Mouse (Mus musculus): Measurements from ENCODE around the gene Dnah17. TPM values are rescaled to one million over a fixed set of nuclear protein-coding genes. Genes with fewer than 3 reads are reported as not detected.

The Dnah17 gene
- polyA plus RNA-seq, 1 experiment from 2014 or later, result 0.23 TPM

DNA sequence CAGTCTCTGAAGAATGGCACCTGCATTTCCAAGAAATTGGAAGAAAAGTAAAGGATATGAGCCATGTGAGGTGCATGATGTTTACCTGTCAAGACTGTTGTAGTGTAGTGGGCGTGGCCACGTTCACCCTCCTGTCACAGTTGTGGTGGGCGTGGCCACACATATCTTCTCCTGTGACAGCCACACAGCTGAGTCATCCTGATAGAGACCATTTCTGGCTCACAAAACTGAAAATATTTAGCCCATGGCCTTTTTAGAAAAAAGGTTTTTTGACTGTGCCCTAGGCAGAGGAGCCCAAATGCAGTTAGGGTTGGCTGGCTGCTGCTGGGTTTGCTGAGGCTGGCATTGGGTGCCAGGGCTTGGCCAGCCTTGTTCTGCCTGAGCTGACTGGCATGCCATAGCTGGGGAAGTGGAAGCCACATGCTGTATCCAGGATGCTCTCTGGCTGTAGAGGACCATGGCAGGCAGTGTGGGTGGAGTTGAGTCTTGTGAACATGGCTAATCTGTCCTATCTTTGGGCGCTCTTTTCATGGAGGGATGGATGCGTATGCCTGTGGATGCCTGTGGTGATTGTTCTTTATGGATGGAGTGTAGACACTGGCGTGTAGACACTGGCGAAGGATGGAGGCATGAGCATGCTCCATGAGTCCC, 129.7 kb downstream of the Dnah17 start:
- no peaks in the 10 kb centered on the region for H3K27me3 ChIP-seq
- WGBS, result 94% methylated on average over 7 of the region's 7 CpGs
- H3K9ac ChIP-seq, result no peak overlapping the region
- no peak for ATAC-seq (ENCODE audit: insufficient number of reproducible peaks, insufficient read depth, low FRiP score, low TSS enrichment)
- H3K4me2 ChIP-seq (replicated peaks), result no peak overlapping the region
- H3K4me3 ChIP-seq, result no peak overlapping the region
- peaks cover 5% of the 10 kb centered on the region; the same call in 1 of the 2 replicates for H3K4me1 ChIP-seq
- no peaks in the 10 kb centered on the region for H3K9me3 ChIP-seq
- no peak overlapping the region for H3K27ac ChIP-seq
- H3K36me3 ChIP-seq, result peaks cover 62% of the 10 kb centered on the region

DNA sequence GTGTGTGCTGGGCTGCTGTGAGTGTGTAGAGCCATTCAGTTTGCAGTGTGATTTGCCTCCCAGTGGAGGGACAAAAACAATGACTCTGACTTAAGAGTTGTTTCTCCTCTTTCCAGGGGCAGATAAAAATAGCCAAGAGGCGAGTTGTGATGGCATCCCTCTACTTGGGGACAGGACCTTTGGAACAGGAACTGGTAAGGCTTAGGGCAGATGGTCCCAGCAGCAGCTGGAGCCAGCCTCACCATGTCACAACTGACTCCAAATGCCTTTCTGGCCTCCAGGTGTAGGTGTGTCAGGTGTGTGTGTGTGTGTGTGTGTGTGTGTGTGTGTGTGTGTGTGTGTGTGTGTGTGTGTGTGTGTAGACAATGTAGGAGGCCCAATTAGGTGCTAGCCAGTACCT, 130.4 kb downstream of the Dnah17 start:
- 57% methylated on average over 1 of the region's 1 CpGs for WGBS
- ATAC-seq (ENCODE audit: insufficient number of reproducible peaks, insufficient read depth, low FRiP score, low TSS enrichment), result no peak
- H3K9ac ChIP-seq, result no peak overlapping the region
- no peak overlapping the region for H3K4me3 ChIP-seq
- H3K27me3 ChIP-seq, result no peaks in the 10 kb centered on the region
- H3K36me3 ChIP-seq, result peaks cover 56% of the 10 kb centered on the region
- H3K27ac ChIP-seq, result no peak overlapping the region
- no peaks in the 10 kb centered on the region for H3K9me3 ChIP-seq
- H3K4me2 ChIP-seq (replicated peaks), result no peak overlapping the region
- peaks cover 11% of the 10 kb centered on the region for H3K4me1 ChIP-seq

DNA sequence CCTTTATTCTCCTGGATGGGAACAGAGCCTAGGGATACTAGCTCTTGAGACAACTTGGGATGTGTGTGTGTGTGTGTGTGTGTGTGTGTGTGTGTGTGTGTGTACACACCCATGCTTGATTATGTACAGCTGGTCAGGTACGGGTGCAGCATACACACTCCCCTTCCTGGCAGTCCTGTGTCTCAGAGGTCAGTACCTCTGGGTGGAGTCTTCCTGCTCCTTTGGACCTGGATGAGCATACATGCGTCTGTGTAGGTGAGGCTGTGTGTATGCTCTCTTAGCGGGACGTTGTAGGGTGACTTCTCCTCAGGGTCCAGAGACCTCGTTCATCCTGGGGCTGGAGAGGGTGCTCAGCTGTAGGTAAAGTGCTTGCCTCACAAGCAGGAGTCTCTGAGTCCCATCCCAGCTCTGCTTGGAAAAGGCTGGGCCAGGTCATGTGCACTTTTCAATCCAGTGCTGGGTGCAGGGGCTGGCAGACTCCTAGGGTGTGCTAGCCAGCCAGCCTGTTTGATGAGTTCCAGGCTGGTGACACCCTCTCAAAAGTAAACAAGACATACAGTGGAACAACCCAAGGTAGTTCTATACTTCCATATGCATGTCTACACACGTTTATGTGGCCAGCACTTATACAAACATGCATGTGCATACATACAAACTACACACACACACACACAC, 131.0 kb downstream of the Dnah17 start:
- no peak overlapping the region for H3K9ac ChIP-seq
- H3K9me3 ChIP-seq, result no peaks in the 10 kb centered on the region
- H3K36me3 ChIP-seq, result peaks cover 49% of the 10 kb centered on the region
- no peaks in the 10 kb centered on the region for H3K27me3 ChIP-seq
- H3K4me3 ChIP-seq, result no peak overlapping the region
- 85% methylated on average over 6 of the region's 6 CpGs for WGBS
- H3K4me1 ChIP-seq, result peaks cover 18% of the 10 kb centered on the region
- no peak overlapping the region for H3K4me2 ChIP-seq (replicated peaks)
- no peak overlapping the region; the same call in 1 of the 2 replicates for H3K27ac ChIP-seq
- no peak for ATAC-seq (ENCODE audit: insufficient number of reproducible peaks, insufficient read depth, low FRiP score, low TSS enrichment)

DNA sequence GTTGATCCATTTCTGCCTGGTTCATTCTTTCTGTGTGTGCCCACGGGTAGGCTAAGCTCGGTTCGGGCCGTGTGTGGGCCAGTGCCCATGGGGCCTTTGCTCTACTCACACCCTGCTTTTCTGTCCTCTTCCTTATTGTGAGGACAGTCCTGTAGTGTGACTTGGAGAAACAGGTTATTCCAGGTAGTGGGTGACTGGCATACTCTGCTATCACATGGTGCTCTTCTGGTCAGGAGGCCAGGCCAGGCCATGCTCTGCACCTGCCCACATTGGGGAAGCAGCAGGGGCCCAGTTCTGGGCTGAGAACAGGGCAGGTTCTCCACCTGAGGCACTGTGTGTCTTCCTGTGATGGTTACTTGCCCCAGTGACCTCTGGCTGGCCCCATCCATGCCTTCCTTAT, 132.1 kb downstream of the Dnah17 start:
- no peak overlapping the region for H3K27ac ChIP-seq
- peaks cover 26% of the 10 kb centered on the region for H3K4me1 ChIP-seq
- no peak for ATAC-seq (ENCODE audit: insufficient number of reproducible peaks, insufficient read depth, low FRiP score, low TSS enrichment)
- WGBS, result 94% methylated on average over 4 of the region's 4 CpGs
- no peaks in the 10 kb centered on the region for H3K27me3 ChIP-seq
- H3K4me2 ChIP-seq (replicated peaks), result no peak overlapping the region
- H3K9me3 ChIP-seq, result no peaks in the 10 kb centered on the region
- H3K36me3 ChIP-seq, result peaks cover 39% of the 10 kb centered on the region
- H3K9ac ChIP-seq, result no peak overlapping the region
- H3K4me3 ChIP-seq, result no peak overlapping the region

DNA sequence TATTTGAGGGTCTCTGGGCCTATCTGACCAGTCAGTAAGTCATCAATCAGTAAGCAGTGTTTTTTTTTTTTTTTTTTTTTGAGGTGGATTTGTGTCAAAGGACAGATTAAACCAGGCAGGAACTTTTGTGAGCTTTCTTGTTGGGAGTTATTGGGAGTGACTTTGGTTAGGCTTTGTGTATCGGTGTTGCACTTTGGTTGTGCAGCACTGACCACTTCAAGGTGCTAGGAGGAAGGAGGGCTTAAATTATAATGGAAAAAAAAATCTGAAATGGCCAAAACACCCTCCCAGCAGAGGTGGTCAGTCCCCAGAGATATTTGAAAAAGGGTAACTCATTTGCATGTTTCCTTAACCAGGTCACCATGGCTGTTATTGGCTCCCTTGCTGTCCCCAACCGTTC, 133.3 kb downstream of the Dnah17 start:
- no peak overlapping the region for H3K27ac ChIP-seq
- peaks cover 29% of the 10 kb centered on the region for H3K36me3 ChIP-seq
- 95% methylated on average over 2 of the region's 2 CpGs for WGBS
- H3K9ac ChIP-seq, result no peak overlapping the region
- H3K4me2 ChIP-seq (replicated peaks), result no peak overlapping the region
- no peaks in the 10 kb centered on the region for H3K27me3 ChIP-seq
- no peak for ATAC-seq (ENCODE audit: insufficient number of reproducible peaks, insufficient read depth, low FRiP score, low TSS enrichment)
- H3K4me1 ChIP-seq, result peaks cover 36% of the 10 kb centered on the region
- no peak overlapping the region for H3K4me3 ChIP-seq
- H3K9me3 ChIP-seq, result no peaks in the 10 kb centered on the region

DNA sequence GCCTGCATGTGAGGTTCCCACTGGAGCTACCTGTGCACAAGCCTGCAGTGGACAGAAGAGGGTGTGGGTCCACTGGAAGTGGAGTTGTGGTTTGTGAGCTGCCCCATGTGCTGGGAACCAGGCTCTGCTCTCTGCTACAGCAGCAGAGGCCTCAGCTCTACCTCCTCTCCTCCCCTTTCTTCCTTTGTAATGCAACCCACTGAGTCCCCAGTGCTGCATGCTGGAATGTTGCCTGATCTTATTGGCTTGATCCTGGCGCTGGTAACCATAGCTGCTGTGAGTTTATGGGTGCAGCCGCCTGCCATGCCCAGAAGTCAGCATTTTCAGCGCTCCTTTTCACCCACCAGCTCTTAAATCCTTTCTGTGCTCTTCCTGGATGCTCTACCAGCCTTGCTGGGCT, 134.4 kb downstream of the Dnah17 start:
- ATAC-seq (ENCODE audit: insufficient number of reproducible peaks, insufficient read depth, low FRiP score, low TSS enrichment), result no peak
- H3K36me3 ChIP-seq, result peaks cover 19% of the 10 kb centered on the region
- no peak overlapping the region for H3K4me2 ChIP-seq (replicated peaks)
- no peaks in the 10 kb centered on the region for H3K9me3 ChIP-seq
- no peak overlapping the region for H3K27ac ChIP-seq
- no peak overlapping the region for H3K4me3 ChIP-seq
- 32% methylated on average over 3 of the region's 3 CpGs for WGBS
- H3K4me1 ChIP-seq, result peaks cover 39% of the 10 kb centered on the region
- no peak overlapping the region for H3K9ac ChIP-seq
- no peaks in the 10 kb centered on the region for H3K27me3 ChIP-seq

DNA sequence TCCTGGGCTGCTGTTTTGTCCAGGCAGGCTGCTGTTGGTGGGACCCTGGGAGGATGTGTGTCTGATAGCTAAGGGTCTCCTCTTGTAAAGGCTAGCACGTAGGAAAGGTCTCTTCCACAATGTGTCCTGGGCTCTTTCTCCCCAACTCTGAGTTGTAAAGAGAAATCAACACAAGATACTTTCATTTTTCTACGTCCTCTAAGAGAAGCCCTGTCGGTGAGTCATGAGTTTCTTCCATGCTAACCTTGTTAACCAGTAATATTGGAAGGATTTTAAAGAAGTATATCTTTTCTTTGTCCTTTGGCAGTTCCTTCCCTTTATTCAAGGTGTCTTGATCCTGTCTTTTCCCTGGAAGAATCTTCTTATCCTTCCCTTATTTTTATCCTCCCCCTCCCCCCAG, 134.8 kb downstream of the Dnah17 start:
- H3K27ac ChIP-seq, result no peak overlapping the region
- no peaks in the 10 kb centered on the region for H3K27me3 ChIP-seq
- no peak overlapping the region for H3K4me3 ChIP-seq
- peaks cover 15% of the 10 kb centered on the region for H3K36me3 ChIP-seq
- no peak for ATAC-seq (ENCODE audit: insufficient number of reproducible peaks, insufficient read depth, low FRiP score, low TSS enrichment)
- H3K4me2 ChIP-seq (replicated peaks), result no peak overlapping the region
- 60% methylated on average over 3 of the region's 3 CpGs for WGBS
- H3K9ac ChIP-seq, result no peak overlapping the region
- no peaks in the 10 kb centered on the region for H3K9me3 ChIP-seq
- peaks cover 39% of the 10 kb centered on the region for H3K4me1 ChIP-seq

DNA sequence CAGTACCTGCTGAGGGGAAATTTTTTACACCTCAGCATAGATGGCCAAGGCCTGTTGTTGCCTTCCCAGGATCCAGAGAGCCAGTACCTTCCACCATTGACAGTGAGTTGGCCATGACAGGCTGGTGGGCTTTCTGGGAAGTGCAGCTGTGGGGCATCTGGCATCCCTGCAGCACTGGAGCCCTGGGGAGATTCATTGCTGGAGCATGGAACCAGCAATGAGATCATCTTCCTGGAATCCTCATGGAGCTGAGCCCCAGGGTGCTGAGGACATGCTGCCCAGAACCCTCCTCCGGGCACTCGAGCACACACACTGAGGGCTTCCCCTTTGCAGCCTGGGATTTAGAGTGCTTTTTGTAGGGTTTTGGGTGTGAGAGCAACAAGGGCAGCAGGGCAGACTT, 135.2 kb downstream of the Dnah17 start:
- H3K36me3 ChIP-seq, result peaks cover 13% of the 10 kb centered on the region
- ATAC-seq (ENCODE audit: insufficient number of reproducible peaks, insufficient read depth, low FRiP score, low TSS enrichment), result no peak
- H3K9me3 ChIP-seq, result no peaks in the 10 kb centered on the region
- no peak overlapping the region for H3K9ac ChIP-seq
- 0 out of 2 replicates have a peak overlapping the region, but pooled peaks have one; percentile 12 for H3K27ac ChIP-seq
- WGBS, result 57% methylated on average over 2 of the region's 2 CpGs
- H3K4me3 ChIP-seq, result no peak overlapping the region
- H3K27me3 ChIP-seq, result no peaks in the 10 kb centered on the region
- peaks cover 39% of the 10 kb centered on the region for H3K4me1 ChIP-seq
- no peak overlapping the region for H3K4me2 ChIP-seq (replicated peaks)

DNA sequence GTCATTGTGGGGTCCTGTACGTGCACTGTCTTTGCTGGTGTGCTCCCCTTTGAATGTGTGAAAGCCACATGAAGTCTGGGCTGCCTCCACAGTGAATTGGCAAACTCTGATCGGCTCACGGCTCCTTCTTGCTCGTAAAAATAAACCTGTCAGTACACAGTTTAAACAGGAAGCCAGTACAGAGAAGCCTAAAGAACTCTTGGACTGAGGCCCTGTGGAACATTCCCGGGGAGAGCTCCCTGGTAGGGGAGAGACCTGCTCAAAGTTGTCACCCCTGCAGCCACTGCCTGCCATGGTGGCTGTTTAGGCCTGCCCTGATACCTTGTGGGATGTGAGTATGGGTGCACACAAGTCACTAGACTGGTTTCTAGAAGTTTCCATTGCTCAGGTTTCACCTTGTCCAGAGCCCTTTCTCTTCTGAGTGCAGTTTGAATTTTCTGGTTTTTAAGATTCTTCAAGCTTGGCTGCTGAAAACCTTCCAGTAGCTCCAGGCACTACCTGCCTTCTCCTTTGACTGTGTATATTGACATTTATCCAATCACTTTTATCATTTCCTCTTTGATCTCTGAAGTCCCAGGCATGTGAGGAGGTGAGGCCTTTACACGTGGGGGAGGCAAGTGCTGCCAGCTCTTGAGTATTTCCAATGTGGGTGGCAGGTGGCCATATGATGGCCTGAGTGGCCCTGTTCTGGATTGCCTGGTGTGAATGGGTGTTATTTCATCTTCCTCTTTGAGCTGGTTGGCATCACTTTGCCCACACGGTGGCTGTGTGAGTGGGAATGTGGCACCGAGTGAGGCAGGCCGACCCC, 136.0 kb downstream of the Dnah17 start:
- no peak for ATAC-seq (ENCODE audit: insufficient number of reproducible peaks, insufficient read depth, low FRiP score, low TSS enrichment)
- Histone ChIP-seq H3K9ac (peak overlapping the region; percentile 7; the same call in 1 of the 2 replicates), H3K36me3 (peaks cover 5% of the 10 kb centered on the region; the same call in 1 of the 2 replicates), H3K4me3 (no peak overlapping the region), H3K9me3 (no peaks in the 10 kb centered on the region), H3K27ac (peak overlapping the region; percentile 65; the same call in 1 of the 2 replicates), H3K4me1 (peaks cover 39% of the 10 kb centered on the region), H3K4me2 (replicated peaks) (no peak overlapping the region), H3K27me3 (no peaks in the 10 kb centered on the region)
- 68% methylated on average over 9 of the region's 9 CpGs for WGBS

DNA sequence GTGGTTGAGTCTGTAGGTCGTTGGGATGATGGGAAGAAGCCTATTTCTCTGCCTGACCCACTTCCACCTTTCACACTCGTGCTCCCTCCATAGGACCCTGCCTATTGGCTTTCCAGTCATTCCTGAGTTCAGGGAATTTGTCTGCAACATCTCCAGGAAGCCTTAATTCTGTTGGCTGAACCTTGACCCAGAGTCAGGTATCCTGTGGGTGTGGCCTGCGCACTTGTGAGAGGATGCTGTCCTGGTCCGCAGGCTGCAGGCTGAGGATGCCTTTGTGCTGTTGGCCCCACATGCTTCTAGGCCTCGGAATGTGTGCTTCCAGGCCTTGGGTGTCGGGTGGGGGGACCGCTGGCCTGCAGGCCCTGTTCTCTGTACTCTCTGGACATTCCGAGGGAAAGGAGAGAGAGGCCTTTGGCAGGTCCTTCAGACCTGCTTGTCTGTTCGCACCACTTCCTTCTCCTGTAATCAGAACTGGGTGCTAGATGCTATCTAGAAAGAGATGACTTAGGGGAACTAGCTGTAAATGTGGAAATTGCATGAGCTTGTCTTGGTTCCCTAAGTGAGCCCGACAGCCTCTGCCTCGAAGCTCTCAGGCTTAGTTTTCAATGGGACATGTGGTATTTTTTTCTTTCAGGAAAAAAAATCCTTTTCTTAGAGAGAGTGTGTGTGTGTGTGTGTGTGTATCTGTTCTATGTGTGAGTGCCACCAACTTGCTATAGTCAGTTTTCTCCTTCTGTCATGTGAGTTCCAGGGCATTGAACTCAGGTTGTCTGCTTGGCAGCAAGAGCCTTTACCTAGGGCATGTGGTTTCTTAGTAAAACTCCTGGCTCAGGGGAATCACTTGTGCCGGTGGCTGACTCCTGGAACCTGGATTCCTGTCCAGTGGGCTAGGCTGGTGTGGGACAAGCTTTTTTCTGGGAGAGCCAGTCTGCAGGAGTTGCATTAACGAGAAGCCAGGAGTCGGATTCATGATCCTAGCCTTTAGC, 137.0 kb downstream of the Dnah17 start:
- Histone ChIP-seq H3K36me3 (no peaks in the 10 kb centered on the region), H3K4me3 (no peak overlapping the region), H3K4me1 (peaks cover 40% of the 10 kb centered on the region), H3K9me3 (no peaks in the 10 kb centered on the region), H3K9ac (peak overlapping the region; percentile 7; the same call in 1 of the 2 replicates), H3K4me2 (replicated peaks) (no peak overlapping the region), H3K27me3 (no peaks in the 10 kb centered on the region), H3K27ac (peak overlapping the region; percentile 65; the same call in 1 of the 2 replicates)
- 72% methylated on average over 14 of the region's 14 CpGs for WGBS
- no peak for ATAC-seq (ENCODE audit: insufficient number of reproducible peaks, insufficient read depth, low FRiP score, low TSS enrichment)
